Mouse (Mus musculus): ENCODE measurements around the gene Itpripl2. TPM values are rescaled to one million over a fixed set of nuclear protein-coding genes. Genes with fewer than 3 reads are reported as not detected.

The Itpripl2 gene
- polyA plus RNA-seq (2014; fragmentation: Illumina TruSeq; extraction: RNeasy Lipid Tissue Mini Kit (QIAGEN cat#74804); ENCODE audit: low replicate concordance), result 35.8 TPM

GRCm38 (mm10) chr7:118491431-118492147 lies at the start of gene Itpripl2:
TSS of gene Itpripl2 (minus strand) at chr7:118491975.

GRCm38 (mm10) chr7:118533178-118533578 lies 41.4 kb upstream of the Itpripl2 start, which contains the start of gene Coq7:
TSS of gene Coq7 (minus strand) at chr7:118533356.

GRCm38 (mm10) chr7:118448134-118448967 lies 43.4 kb downstream of the Itpripl2 start, which contains the start of gene Syt17:
TSS of gene Syt17 (minus strand) at chr7:118448222.

Other genes starting within 250 kb of the Itpripl2 start
- gene Smg1, start 248.3 kb downstream of the Itpripl2 start, polyA plus RNA-seq (2014; fragmentation: Illumina TruSeq; extraction: RNeasy Lipid Tissue Mini Kit (QIAGEN cat#74804); ENCODE audit: low replicate concordance), result 70.5 TPM
- gene Syt17, start 43.8 kb downstream of the Itpripl2 start, polyA plus RNA-seq (2014; fragmentation: Illumina TruSeq; extraction: RNeasy Lipid Tissue Mini Kit (QIAGEN cat#74804); ENCODE audit: low replicate concordance), result 0.37 TPM
- 8.7 TPM for gene Coq7, start 41.4 kb upstream of the Itpripl2 start, polyA plus RNA-seq (2014; fragmentation: Illumina TruSeq; extraction: RNeasy Lipid Tissue Mini Kit (QIAGEN cat#74804); ENCODE audit: low replicate concordance)
- gene Tmc7, start 92.8 kb upstream of the Itpripl2 start, polyA plus RNA-seq (2014; fragmentation: Illumina TruSeq; extraction: RNeasy Lipid Tissue Mini Kit (QIAGEN cat#74804); ENCODE audit: low replicate concordance), result 10.0 TPM
- gene Tmc5, start 105.3 kb upstream of the Itpripl2 start, polyA plus RNA-seq (2014; fragmentation: Illumina TruSeq; extraction: RNeasy Lipid Tissue Mini Kit (QIAGEN cat#74804); ENCODE audit: low replicate concordance), result 83.4 TPM
- 265 TPM for gene Gde1, start 213.8 kb upstream of the Itpripl2 start, polyA plus RNA-seq (2014; fragmentation: Illumina TruSeq; extraction: RNeasy Lipid Tissue Mini Kit (QIAGEN cat#74804); ENCODE audit: low replicate concordance)
- 13.6 TPM for gene Ccp110, start 220.6 kb upstream of the Itpripl2 start, polyA plus RNA-seq (2014; fragmentation: Illumina TruSeq; extraction: RNeasy Lipid Tissue Mini Kit (QIAGEN cat#74804); ENCODE audit: low replicate concordance)
- gene Vps35l, start 248.3 kb upstream of the Itpripl2 start, polyA plus RNA-seq (2014; fragmentation: Illumina TruSeq; extraction: RNeasy Lipid Tissue Mini Kit (QIAGEN cat#74804); ENCODE audit: low replicate concordance), result 5.0 TPM

Measured in small intestine, adult 10 weeks (tissue).